Mouse (Mus musculus) stomach, postnatal 0 days (tissue): ENCODE results near the gene Rpn1.

Experiments used
- CTCF ChIP-seq: IDR thresholded peaks from 2 replicates; pipeline ENCODE4 v1.5.1; 2016; ENCODE audit warnings: antibody characterized with exemption, low read depth, mild to moderate bottlenecking, moderate library complexity
- EP300 ChIP-seq: optimal IDR thresholded peaks from 2 replicates; pipeline ENCODE3; 2016; ENCODE audit warnings: antibody characterized with exemption

GRCm38 (mm10) chr6:88070468-88070867 is 13.8 kb upstream of the Rpn1 start:
- no peak for TF ChIP-seq EP300
- TF ChIP-seq CTCF, result no peak
